Mouse (Mus musculus) urinary bladder, postnatal 25 days (tissue): ENCODE results near the gene Psmc6.

ENCODE experiments used
- DNase-seq: peaks from one replicate; pipeline ENCODE4 v3.0.0; 2022; ENCODE audit warnings: low spot score

The Psmc6 gene

DNA sequence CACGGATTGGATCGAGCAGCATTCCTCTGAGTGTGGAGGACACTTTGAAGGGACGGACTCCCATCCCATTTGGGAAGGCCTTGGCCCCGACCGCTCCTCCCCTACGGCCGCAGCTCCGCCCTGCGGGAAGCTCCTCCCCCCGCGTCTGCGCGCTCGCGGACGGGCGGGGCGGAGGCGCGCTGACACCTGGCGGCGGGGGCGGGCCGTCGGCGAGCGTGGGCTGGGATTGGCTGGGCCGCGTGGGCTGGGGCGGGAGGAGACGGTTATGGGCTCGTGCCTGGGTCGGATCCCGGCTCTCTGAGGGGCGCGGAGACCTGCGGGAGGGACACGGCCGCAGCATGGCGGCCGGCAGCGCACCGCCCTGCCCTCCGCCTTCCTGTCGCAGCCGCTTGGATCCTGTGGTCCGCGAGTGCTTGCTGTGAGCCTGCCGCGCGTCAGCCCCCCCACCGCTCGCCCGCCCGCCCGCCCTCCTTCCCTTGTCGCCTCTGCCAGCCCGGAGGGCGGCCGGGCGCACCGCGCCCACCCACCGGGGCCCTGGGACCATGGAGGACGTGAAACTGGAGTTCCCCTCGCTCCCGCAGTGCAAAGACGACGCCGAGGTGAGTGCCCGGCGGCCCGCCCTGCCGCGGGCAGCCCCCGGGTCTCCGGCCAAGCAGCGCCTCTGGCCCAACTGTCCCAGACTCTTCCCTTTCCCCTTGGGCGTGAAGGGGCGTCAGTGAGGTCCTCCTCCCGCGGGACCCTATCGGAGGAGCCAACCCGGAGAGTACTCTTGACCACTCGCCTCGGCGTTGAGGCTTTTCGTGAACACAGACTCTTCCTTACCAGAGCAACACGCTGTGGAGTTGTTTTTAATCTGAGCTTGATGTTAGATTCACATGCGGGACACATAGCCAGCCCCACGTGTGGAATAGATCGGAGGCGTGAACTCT lies 21.6 kb downstream of the Psmc6 start, which contains the start of gene Styx:
Styx (plus strand) TSS at position 163 of the 929 bp plus-strand sequence.
- DNase-seq = peak; percentile 95

DNA sequence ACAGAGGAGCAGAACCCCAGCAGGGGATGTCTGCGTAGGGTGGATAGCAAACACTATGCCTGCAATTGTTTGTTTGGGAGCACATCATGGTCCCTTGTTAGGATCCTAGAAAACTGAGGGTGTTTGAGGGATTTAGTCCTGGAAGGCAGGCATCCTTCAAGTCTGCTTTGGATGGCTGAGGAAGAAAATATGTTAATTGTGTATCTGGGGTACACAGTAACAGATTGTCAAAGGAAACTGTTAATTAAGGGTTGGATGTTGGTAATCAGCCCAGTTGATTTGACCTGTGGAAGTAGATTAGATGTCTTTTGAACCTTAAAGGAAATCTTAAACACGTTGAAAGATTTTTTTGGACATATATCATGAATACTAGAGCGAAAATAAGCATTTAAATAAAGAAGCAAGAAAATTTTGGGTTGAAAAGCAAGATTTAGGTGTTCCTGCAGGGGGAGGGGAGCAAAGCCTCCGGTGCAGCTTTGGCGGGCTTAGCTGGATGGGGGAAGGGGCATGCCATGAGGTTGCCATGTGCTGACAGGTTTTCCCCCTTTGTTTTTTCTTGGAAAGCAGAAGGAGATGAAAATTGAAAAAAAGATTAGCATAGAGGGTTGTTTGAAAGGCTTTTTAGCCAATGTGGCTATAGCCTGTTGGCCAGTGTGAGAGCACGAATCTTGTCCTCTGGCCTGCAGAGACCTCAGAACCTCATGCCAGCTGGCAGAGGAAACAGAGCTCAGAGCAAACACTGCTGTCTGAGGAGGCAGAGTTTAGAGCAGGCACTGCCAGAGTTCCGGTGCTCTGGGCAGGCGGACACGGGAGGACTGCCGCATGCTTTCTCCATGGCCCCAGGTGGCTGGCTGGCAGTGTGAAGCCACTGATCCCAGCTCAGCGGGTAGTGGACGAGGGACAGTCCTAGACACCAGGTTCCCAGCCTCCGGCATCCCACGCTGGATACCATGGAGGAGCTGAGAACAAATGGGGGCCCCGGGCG lies 34.9 kb downstream of the Psmc6 start:
- no peak for DNase-seq

DNA sequence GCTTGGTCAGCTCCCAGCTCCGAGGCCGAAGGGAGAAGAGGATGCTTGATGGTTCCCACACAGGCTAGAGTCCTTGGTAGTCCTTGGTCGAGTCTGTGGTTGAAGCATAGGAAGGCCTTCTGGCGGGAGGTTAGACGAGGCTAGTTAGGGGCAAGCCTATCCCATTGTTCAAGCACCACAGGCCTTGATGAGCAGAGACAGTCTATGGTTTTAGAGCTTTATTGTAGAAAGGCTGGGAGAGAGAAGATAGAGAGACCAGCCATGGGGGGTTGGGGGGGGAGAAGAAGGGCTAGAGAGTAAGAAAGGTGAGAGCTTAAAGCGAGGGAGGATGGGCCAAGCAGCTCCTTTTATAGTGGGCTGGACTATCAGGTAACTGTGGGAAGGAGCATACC lies 35.6 kb downstream of the Psmc6 start:
- no peak for DNase-seq

DNA sequence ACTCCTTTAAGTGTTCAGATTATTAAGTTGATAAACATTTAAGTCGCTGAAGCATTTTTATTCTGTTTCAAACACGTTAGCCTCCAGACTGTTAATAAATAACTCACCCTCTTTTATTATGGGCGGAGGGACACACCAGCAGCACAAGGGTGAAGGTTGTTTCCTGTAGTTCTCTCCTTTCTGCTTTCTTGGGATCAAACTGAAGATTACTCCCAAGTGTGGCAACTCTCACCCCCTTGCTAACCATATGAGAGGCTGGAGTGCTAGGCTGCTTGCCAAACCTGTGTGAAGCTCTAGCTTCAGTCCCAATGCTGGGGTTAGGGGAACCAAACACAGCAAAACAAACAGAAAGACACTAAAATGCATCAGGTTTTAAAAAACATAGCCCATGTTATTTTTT lies 49.2 kb downstream of the Psmc6 start:
- DNase-seq = no peak

DNA sequence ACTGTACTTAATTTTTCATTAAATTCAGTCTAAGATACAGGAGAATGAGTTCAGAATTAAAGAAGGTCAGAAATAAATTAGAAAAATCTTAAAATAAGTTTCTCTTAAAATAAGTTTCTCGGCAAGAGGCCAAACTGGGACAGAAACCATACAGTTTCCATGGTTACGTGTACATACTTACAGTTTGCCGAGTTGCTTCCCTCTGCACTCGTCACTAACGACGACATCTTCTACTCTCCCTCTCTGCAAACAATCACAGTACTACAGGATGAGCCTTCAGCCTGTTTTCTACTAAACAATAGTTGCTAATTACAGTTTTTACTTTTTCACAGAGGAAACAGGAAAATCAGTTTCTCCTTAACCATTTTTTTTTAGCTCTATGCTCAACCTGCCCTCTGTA lies 51.2 kb downstream of the Psmc6 start:
- DNase-seq = no peak

DNA sequence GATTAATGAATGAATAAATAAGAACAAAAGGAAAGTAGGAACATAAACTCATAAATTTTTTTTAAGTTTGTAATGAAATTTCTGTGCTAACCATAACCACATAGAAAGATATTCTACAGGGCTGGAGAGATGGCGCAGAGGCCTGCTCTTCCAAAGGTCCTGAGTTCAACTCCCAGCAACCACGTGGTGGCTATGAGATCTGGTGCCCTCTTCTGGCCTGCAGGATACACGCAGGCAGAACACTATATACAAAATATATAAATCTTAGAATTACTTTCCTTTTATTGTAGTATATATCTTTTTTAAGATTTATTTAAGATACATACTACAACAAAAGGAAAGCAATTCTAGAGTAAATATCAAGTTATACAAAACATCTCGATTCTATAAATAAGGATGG lies 53.3 kb downstream of the Psmc6 start:
- DNase-seq = no peak

DNA sequence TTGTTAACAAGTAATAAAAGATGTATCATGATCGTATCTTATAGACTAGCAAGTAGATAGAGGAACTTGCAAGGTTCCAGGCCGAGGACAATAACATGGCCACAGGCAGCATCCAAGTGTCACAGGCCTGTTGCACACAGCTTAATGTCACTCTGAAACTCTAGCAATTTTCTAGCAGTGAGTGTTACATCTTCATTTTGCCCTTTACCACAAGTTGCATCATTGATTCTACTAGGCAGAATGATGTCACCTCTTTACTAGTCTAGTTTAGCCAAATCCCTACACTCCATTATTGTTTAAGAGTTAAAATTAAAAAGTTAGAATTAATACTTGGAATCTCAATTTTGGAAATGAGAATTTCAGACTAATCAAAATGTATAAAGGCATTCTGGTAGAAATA lies 56.0 kb downstream of the Psmc6 start:
- no peak for DNase-seq

DNA sequence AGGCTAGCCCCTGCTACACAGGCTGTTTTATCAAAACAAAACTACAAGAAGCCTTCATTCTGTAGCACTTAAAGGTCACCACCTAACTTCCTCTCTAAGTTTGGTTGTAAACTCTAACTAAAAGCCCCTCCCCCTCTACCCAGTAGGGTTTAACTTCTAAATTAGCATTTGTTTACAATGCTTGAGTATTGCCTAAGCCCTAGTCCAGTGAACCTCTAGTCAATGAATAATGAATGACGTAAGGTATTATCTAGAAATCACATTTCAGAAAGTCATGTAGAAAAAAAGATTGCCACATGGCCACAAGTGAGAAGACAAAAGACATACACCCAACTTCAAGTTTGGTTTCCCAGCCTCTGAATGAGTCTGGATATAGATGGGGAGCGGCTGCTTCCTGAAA lies 57.9 kb downstream of the Psmc6 start:
- no peak for DNase-seq

DNA sequence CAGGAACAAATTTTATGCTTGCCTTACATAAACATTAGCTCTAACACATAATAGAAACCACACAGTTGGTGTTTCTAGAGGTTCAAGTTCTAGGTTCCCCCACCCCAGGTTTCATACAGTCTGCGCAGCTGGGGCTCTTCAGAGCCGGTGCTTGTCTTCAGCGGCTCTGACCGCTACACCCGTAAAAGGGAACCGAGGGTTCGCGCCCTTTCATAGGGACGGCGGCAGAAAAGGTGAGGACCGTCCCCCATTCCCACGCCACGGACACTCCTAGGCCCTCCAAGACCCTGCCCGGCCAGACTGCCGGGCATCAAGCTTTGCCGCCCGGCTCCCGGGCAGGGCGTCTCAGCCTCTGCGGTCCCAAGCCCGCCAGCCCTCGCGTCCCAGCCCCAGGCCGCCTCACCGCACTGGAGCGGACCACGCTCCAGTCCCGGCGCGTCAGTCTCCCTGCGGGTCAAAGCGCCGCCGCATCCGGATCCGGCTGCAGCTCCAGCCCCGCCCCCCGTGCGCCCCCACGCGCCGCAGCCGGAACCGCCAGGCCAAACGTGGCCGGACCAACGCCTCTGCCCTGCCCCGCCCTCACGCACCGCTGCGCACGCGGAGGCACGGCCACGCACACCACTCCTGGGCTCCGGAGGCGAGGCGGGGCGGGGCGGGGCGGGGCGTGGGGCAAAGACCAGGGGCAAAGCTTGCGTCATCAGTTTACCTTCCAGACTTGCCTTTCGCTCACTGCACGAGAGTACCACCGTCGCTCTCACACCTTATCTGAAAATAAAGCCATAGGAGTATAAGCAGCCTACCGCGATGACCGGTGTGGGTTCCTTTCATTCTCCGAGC lies 59.0 kb downstream of the Psmc6 start:
- DNase-seq = peak; percentile 91

DNA sequence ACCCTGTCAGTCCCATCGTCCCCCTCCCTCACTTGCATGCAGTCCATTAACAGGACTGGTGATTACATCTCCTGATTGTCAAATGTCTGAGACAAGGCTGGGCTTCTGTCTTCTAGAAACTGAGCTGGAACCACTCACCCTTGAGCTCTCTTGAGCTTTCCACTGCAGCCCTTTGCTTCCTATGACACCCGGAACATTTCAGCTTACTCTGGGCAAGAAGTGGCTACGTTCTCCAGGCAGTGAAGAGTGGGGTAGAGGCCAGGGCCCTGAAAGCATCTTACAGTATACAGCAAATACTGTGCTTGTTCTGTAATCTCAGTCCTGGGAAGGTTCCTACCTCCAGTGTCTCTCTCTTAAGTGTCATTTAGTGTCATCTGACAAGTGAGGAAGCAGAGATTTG lies 59.6 kb downstream of the Psmc6 start:
- DNase-seq = no peak
